ENCODE assay signal across 21 mouse cellular contexts in genomic region chr16:29820704-29821103, GRCm38 (mm10).
"Had no signal": no experiment of that assay in that cellular context is flagged by ENCODE, and none has a peak within 500 bp of the region (broad histone marks: within the 10 kb centered on the region; RNA-seq: fewer than 3 reads in every experiment).

No protein-coding gene starts in this region.

- DNase-seq: kidney, adult 11 months; kidney, adult 9 months; kidney, postnatal 25 days; layer of hippocampus, adult 9-11 months; liver, embryonic 13.5 days; lung, adult 2 months; lung, postnatal 36 days; right cerebral cortex, adult 18-20 months; right cerebral cortex, postnatal 14 days; right cerebral cortex, postnatal 4 days; thymus, adult 2 months; thymus, postnatal 25 days had no signal

- H3K4me1 ChIP-seq: liver, embryonic 13.5 days; midbrain, embryonic 15.5 days; neural tube, embryonic 12.5 days had no signal

- H3K36me3 ChIP-seq: limb, embryonic 12.5 days; liver, embryonic 13.5 days; midbrain, embryonic 12.5 days; midbrain, embryonic 15.5 days; neural tube, embryonic 12.5 days; neural tube, embryonic 15.5 days had no signal

- H3K9ac ChIP-seq: limb, embryonic 12.5 days; liver, embryonic 13.5 days; midbrain, embryonic 12.5 days; midbrain, embryonic 15.5 days; neural tube, embryonic 12.5 days; neural tube, embryonic 15.5 days had no signal

- H3K9me3 ChIP-seq: limb, embryonic 12.5 days; liver, embryonic 13.5 days; midbrain, embryonic 12.5 days; midbrain, embryonic 15.5 days; neural tube, embryonic 12.5 days; neural tube, embryonic 15.5 days had no signal

- ATAC-seq: lung, postnatal 0 days; midbrain, embryonic 15.5 days had no signal

- H3K27ac ChIP-seq: kidney, postnatal 0 days; layer of hippocampus, adult 2 months; limb, embryonic 12.5 days; liver, embryonic 13.5 days; midbrain, embryonic 12.5 days; midbrain, embryonic 15.5 days; neural tube, embryonic 12.5 days; neural tube, embryonic 15.5 days; stomach, postnatal 0 days had no signal

- H3K4me2 ChIP-seq: limb, embryonic 12.5 days; liver, embryonic 13.5 days; midbrain, embryonic 12.5 days; midbrain, embryonic 15.5 days; neural tube, embryonic 12.5 days; neural tube, embryonic 15.5 days had no signal

- H3K4me3 ChIP-seq: layer of hippocampus, adult 2 months; limb, embryonic 12.5 days; liver, embryonic 13.5 days; midbrain, embryonic 12.5 days; midbrain, embryonic 15.5 days; neural tube, embryonic 12.5 days; neural tube, embryonic 15.5 days had no signal
